Mouse (Mus musculus) liver, embryonic 12.5 days (tissue): ENCODE measurements around the gene Ccdc183. TPM values are rescaled to one million over a fixed set of nuclear protein-coding genes. Genes with fewer than 3 reads are reported as not detected.

ENCODE experiments used
- ATAC-seq: fragments of 200-750 bp; cut with Nextera tagmentation; 2 replicates; pipeline ENCODE4 v1.8.0; 2017; ENCODE audit warnings: moderate number of reproducible peaks, mild to moderate bottlenecking, moderate library complexity
- H3K27ac ChIP-seq: fragments of 300-500 bp; sonication (generic); 2 replicates; pipeline ENCODE4 v1.5.1; 2016; ENCODE audit warnings: mild to moderate bottlenecking
- H3K27me3 ChIP-seq: fragments of 300-500 bp; sonication (generic); replicated peaks from 2 replicates; pipeline ENCODE4 v1.6.1; 2016; ENCODE audit warnings: mild to moderate bottlenecking, moderate library complexity
- H3K36me3 ChIP-seq: fragments of 300-500 bp; sonication (generic); 2 replicates; pipeline ENCODE4 v1.6.1; 2016; ENCODE audit warnings: mild to moderate bottlenecking, moderate library complexity
- H3K4me1 ChIP-seq: fragments of 300-500 bp; sonication (generic); 2 replicates; pipeline ENCODE4 v1.6.1; 2016
- H3K4me2 ChIP-seq: fragments of 300-500 bp; sonication (generic); 2 replicates; pipeline ENCODE4 v1.6.1; 2016; ENCODE audit warnings: mild to moderate bottlenecking, moderate library complexity
- H3K4me3 ChIP-seq: fragments of 300-500 bp; sonication (generic); 2 replicates; pipeline ENCODE4 v1.5.1; 2016; ENCODE audit warnings: mild to moderate bottlenecking, moderate library complexity
- H3K9ac ChIP-seq: fragments of 300-500 bp; sonication (generic); 2 replicates; pipeline ENCODE4 v1.6.1; 2016; ENCODE audit warnings: mild to moderate bottlenecking, moderate library complexity
- H3K9me3 ChIP-seq: fragments of 300-500 bp; sonication (generic); replicated peaks from 2 replicates; pipeline ENCODE4 v1.6.1; 2016; ENCODE audit warnings: mild to moderate bottlenecking, moderate library complexity
- WGBS: fragments of 180-500 bp; shearing (Covaris S2); methylation state at CpG from one replicate; pipeline ENCODE4 v1.1.7; 2016; ENCODE audit not compliant: insufficient replicate concordance; 5-methylcytosine and 5-hydroxymethylcytosine counted together
- polyA plus RNA-seq: library from polyadenylated mRNA; unstranded; fragments of >200 nt; fragmentation: Nextera tagmentation; extraction: Ambion mirVana; gene quantifications from 2 replicates; pipeline ENCODE4 v1.2.1, GENCODE M21; 2016

The Ccdc183 gene
- polyA plus RNA-seq, 1 experiment from 2014 or later = 0.14 TPM

DNA sequence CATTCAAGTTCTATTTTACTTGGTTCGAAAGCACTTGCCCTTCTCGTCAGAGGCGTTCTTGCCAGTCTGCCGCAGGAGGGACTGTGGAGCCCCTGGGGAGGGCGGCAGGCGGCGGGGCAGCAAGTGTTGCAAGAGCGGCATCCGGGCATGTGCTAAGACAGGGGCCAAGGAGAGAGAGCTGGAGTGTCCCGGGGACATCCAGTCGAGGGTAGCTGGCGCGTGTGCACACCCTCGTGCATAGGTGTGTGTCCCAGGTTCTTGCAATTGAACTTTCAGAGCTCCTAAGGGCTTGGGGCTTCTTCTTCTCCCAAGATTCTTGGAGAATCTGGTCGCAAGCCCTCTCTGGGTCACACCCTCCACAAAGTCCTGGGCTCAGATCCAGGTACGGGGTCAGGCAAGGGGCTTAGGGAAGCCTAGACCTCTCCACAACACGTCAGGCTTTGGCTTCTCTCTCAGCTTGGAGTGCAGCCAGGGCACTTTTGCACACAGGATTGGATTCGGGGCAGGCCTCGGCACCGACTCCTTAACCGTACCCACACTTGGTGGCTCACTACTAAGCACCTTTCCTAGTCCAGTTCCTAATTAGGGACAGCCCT, 41.9 kb downstream of the Ccdc183 start:
- peak overlapping the region; percentile 63; the same call in 1 of the 2 replicates for H3K27ac ChIP-seq
- H3K9ac ChIP-seq = peak overlapping the region; percentile 70
- ATAC-seq = no peak
- H3K9me3 ChIP-seq = no peaks in the 10 kb centered on the region
- 22% methylated on average over 21 of the region's 21 CpGs for WGBS
- H3K4me3 ChIP-seq = peak overlapping the region; percentile 64
- H3K4me1 ChIP-seq = peaks cover 73% of the 10 kb centered on the region
- H3K4me2 ChIP-seq = peak overlapping the region; percentile 83
- H3K27me3 ChIP-seq = peaks cover 53% of the 10 kb centered on the region
- peaks cover 15% of the 10 kb centered on the region; the same call in 1 of the 2 replicates for H3K36me3 ChIP-seq

DNA sequence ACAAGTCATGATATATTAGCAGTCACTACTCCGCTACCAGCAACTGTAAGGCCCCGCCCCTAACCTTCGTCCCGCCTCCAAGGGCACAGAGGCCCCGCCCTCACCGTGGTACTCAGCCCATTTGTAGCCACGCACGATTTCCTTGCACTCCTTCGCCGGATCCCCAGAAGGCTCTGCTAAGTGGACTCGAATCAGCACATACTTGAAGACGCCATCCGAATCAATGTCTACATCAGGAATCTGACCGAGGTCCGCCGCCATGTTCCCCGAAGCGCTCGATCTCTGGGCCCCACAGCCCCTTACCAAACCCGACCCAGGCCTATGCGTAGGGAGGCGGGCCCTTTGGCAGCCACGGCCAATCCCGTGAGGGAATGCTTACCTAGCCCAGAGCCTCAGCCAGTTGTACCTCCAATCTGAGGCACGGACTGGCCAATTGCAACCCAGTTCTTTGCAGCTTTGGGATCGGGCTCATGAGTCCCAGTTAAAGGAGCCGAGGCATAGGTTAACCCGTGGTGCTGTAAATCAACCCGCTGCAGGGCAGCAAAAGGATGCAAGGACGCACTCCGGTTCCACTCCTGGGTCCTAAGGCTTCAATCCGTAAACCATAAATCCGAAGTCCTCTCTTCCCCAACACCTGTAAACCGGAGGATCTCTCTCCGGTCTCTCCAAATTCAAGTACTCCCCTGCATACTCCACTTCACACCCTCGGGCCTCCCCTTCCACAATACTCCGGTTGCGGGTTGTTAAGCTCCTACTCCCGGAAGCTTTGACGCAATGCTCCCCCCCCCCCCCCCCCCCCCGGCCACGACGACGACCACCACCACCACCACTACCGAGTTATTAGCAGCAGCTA, 42.7 kb downstream of the Ccdc183 start, which contains the start of the genes Mamdc4 and Phpt1:
Gene Mamdc4, minus strand, starts transcription at position 267 of the 853 bp plus-strand sequence.
Gene Phpt1, minus strand, starts transcription at position 646 of the 853 bp plus-strand sequence.
- Histone ChIP-seq H3K4me3 (peak within 1 kb of the TSS; percentile 64), H3K9me3 (no peaks in the 10 kb centered on the region), H3K4me2 (peak within 1 kb of the TSS; percentile 83), H3K9ac (peak within 1 kb of the TSS; percentile 70), H3K4me1 (peaks cover 67% of the 10 kb centered on the region), H3K36me3 (peaks cover 21% of the 10 kb centered on the region), H3K27ac (peak within 1 kb of the TSS; percentile 63), H3K27me3 (peaks cover 46% of the 10 kb centered on the region)
- peak; percentile 96 for ATAC-seq
- WGBS = under 1% methylated on average over 41 of the region's 45 CpGs

DNA sequence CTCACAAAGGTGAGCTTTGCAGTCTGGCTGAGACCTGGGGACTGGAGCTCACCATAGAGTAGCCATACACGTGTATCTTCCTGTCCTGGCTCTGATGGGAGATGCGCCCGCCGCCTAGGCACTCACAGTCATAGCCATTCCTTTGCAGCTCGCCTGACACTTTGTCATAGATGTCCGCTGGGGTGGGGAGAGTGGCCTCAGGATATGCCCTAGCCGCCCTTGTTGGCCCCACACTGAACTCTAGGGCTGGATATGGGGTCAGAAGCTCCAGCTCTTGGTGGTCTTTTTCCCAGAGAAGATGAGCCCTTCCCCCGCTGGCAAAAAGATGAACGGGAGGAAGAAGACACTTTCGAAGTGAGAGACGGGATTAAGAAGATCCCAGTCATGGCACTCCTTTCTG, 43.3 kb downstream of the Ccdc183 start:
- no peak for ATAC-seq
- Histone ChIP-seq H3K4me1 (peaks cover 60% of the 10 kb centered on the region), H3K9me3 (no peaks in the 10 kb centered on the region), H3K9ac (peak overlapping the region; percentile 70), H3K36me3 (peaks cover 28% of the 10 kb centered on the region), H3K4me2 (peak overlapping the region; percentile 83), H3K27me3 (peaks cover 39% of the 10 kb centered on the region), H3K27ac (peak overlapping the region; percentile 57), H3K4me3 (peak overlapping the region; percentile 64)
- 15% methylated on average over 11 of the region's 11 CpGs for WGBS

DNA sequence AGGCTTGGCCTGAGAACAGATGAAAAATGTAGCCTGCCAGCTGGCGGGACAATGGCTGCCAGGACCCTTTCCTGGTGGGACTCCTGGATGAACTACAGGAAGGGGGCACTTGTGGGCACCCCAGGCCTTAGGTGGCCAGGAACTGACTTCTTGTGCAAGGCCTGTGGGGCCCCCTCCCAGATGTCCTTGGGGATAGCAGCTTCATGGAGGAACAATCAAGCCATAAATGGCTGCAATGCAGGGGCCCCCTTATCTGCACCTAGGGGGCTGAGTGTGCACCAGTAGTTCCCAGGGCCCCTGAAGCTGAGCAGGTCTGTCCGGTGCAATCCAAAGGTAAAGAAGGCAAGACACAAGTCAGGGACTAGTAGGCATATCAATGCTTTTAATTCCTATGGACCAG, 44.4 kb downstream of the Ccdc183 start:
- H3K9me3 ChIP-seq = no peaks in the 10 kb centered on the region
- peaks cover 38% of the 10 kb centered on the region for H3K36me3 ChIP-seq
- ATAC-seq = no peak
- peaks cover 28% of the 10 kb centered on the region for H3K27me3 ChIP-seq
- peak overlapping the region; percentile 70 for H3K9ac ChIP-seq
- H3K4me3 ChIP-seq = peak overlapping the region; percentile 64; the same call in 1 of the 2 replicates
- H3K4me2 ChIP-seq = peak overlapping the region; percentile 83
- H3K27ac ChIP-seq = no peak overlapping the region
- peaks cover 55% of the 10 kb centered on the region for H3K4me1 ChIP-seq
- WGBS = 53% methylated on average over 2 of the region's 2 CpGs

DNA sequence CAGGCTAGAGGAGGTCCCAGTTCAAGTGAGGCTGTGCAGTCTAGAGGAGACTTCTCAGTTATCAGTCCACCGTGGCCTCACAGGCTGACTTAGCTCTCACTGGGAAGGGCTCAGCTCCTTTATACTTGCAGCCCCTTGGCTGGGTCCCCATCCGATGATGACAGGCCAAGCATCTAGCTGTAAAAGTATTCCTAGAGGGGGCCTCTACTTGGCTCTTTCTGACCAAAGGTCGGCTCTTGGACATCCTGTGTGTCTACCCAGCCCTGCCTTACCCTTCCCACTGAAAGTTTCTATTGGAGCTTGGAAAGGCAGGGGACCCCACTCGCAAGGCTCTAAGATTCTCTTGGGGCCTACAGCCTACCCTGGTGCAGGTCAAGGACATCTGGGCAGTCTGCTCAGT, 46.3 kb downstream of the Ccdc183 start:
- WGBS = 68% methylated on average over 4 of the region's 4 CpGs
- Histone ChIP-seq H3K4me3 (no peak overlapping the region), H3K4me2 (no peak overlapping the region), H3K9ac (no peak overlapping the region), H3K27me3 (peaks cover 10% of the 10 kb centered on the region), H3K36me3 (peaks cover 55% of the 10 kb centered on the region), H3K4me1 (peaks cover 45% of the 10 kb centered on the region), H3K9me3 (no peaks in the 10 kb centered on the region), H3K27ac (0 out of 2 replicates have a peak overlapping the region, but pooled peaks have one; percentile 7)
- ATAC-seq = no peak

DNA sequence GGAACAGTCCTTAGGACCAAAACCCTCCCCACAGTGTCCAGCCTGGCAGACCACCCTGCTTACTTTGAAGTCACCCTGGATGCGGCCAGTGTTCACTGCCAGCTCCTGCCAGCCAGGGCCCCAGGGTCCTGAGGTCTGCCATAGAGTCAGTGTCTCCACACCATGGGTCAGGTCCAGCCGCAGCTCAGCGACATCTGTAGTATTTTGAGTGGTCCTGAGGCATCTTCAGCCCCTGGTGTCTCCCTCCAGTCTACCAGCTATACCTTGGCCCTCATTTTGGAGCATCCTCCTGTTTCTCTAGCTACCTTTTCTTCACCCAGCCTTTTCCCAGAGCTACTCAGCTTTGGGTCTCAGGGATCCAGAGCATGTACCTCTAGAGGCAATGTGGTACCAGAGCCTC, 48.2 kb downstream of the Ccdc183 start:
- H3K27ac ChIP-seq = no peak overlapping the region
- H3K4me2 ChIP-seq = no peak overlapping the region
- H3K36me3 ChIP-seq = peaks cover 73% of the 10 kb centered on the region
- 75% methylated on average over 3 of the region's 3 CpGs for WGBS
- no peak for ATAC-seq
- H3K27me3 ChIP-seq = no peaks in the 10 kb centered on the region
- H3K9me3 ChIP-seq = no peaks in the 10 kb centered on the region
- H3K4me3 ChIP-seq = no peak overlapping the region
- no peak overlapping the region for H3K9ac ChIP-seq
- H3K4me1 ChIP-seq = peaks cover 33% of the 10 kb centered on the region

DNA sequence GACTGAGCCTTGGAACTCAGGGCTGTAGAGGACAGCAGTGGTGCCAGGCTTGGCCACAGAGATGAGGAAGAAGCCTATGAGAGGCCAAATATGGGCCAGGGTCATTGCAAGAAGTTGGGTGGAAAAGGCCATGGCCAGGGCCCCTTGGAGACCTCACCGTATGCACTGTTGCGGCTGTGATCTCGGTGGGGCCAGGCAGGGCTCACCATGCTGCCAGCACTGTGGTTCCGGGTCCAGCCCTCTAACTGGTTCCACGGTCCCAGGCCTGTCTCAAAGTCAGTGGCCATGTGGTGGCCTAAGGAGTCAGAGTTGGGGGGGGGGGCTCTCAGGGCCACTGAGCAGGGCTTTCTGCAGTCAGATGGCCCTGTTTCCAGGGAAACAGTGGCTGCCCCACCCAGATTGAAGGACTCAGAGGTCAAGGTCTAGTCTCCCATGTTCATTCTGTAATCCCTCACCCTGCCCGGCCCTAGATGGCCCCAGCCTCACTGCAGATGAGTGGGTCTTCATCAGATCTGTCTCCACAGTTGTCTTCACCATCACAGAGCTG, 48.9 kb downstream of the Ccdc183 start:
- 0 out of 2 replicates have a peak overlapping the region, but pooled peaks have one; percentile 30 for H3K27ac ChIP-seq

DNA sequence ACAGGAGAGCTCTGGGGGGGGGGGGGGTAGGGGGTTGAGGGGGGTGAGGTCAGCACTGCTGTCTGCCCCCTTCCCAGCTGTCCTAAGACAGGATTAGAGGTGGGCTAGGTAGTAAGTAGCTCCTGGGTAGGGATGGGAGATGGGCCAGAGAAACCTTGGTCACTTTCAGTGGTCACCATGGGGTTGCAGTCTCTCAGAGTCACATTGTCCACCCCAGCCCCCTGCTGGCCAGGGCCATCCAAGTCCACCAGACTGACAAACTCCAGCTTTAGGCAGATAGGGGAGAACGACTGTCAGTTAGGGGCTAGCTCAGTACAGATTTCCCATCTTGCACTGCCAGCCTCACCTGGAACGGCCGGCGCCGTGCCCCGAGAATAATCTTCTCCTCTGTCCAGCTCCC, 50.9 kb downstream of the Ccdc183 start:
- Histone ChIP-seq H3K36me3 (peaks cover 94% of the 10 kb centered on the region), H3K4me3 (no peak overlapping the region)
- 83% methylated on average over 6 of the region's 6 CpGs for WGBS

More for the DNA sequence above, 48.9 kb downstream of the Ccdc183 start:
- Histone ChIP-seq H3K36me3 (peaks cover 81% of the 10 kb centered on the region), H3K27me3 (no peaks in the 10 kb centered on the region), H3K4me3 (no peak overlapping the region), H3K4me2 (no peak overlapping the region), H3K9ac (no peak overlapping the region), H3K4me1 (peaks cover 25% of the 10 kb centered on the region), H3K9me3 (no peaks in the 10 kb centered on the region)
- ATAC-seq = no peak
- WGBS = 80% methylated on average over 6 of the region's 6 CpGs

DNA sequence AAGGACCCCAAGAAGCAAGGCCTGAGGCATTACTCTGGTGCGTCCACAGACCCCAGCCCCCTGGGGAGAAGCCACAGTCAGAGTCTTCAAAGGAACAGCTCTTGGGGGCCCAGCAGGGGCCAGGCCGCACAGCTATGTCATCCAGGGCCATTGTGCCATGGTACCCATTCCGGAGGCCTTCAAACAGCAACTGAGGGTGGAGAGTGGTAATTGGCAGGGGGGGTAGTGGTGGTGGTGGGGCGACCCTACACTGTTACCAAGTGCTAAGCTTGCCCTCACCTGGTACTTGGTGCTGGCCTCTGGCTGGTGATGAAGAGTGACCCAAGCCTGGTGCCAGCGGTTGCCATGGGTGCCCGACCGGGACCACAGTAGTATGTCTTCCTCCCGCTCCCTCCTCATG, 51.7 kb downstream of the Ccdc183 start:
- Histone ChIP-seq H3K4me3 (no peak overlapping the region), H3K9me3 (no peaks in the 10 kb centered on the region), H3K4me2 (no peak overlapping the region), H3K27me3 (no peaks in the 10 kb centered on the region), H3K9ac (no peak overlapping the region), H3K27ac (no peak overlapping the region), H3K36me3 (peaks cover 96% of the 10 kb centered on the region), H3K4me1 (peaks cover 9% of the 10 kb centered on the region; the same call in 1 of the 2 replicates)
- ATAC-seq = no peak
- WGBS = 84% methylated on average over 8 of the region's 8 CpGs

More for the DNA sequence above, 50.9 kb downstream of the Ccdc183 start:
- no peaks in the 10 kb centered on the region for H3K9me3 ChIP-seq
- H3K4me1 ChIP-seq = peaks cover 16% of the 10 kb centered on the region
- H3K27me3 ChIP-seq = no peaks in the 10 kb centered on the region
- no peak for ATAC-seq
- no peak overlapping the region for H3K27ac ChIP-seq
- H3K9ac ChIP-seq = no peak overlapping the region
- H3K4me2 ChIP-seq = no peak overlapping the region

DNA sequence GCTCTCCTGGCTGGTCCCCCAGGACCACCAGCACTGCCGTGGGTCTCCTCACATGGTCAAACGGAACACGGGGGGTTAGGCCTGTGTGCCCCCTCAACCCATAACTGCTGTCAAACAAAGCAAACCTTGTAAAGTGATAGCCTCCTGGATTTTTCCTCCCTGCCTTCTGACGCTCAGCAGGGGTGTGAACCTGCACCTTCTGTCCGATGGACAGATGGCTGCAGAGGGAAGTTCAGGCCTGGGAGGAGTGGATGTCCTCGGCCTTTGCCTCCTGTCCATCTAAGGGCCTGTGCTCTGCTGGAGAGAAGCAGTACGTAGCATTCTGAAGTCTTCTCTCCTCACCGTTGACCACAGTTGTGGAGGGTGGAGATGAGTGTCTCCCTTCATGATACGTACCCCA, 55.5 kb downstream of the Ccdc183 start:
- peaks cover 23% of the 10 kb centered on the region for H3K4me1 ChIP-seq
- peaks cover 76% of the 10 kb centered on the region for H3K36me3 ChIP-seq
- no peak overlapping the region for H3K4me2 ChIP-seq
- no peak overlapping the region for H3K27ac ChIP-seq
- H3K4me3 ChIP-seq = no peak overlapping the region
- no peak overlapping the region for H3K9ac ChIP-seq
- H3K9me3 ChIP-seq = no peaks in the 10 kb centered on the region
- no peak for ATAC-seq
- WGBS = 85% methylated on average over 9 of the region's 9 CpGs
- H3K27me3 ChIP-seq = no peaks in the 10 kb centered on the region

DNA sequence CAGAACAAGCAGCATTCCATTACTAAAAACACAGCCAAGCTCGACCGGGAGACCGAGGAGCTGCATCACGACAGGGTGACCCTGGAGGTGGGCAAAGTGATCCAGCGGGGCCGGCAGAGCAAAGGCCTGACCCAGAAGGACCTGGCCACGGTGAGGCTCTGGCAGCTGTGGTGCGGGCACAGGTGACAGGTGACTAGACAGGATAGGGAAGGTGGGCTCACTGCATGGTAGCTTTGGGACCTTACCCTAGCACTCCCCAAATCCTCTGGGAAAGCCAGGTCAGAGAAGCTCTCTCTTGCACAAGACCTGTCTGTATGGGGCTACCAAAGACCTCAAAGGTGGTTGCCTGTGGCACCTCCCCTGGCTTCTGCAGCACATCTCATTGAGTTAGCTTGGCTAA, 56.9 kb downstream of the Ccdc183 start:
- no peak overlapping the region for H3K27ac ChIP-seq
- no peaks in the 10 kb centered on the region for H3K9me3 ChIP-seq
- peaks cover 32% of the 10 kb centered on the region for H3K4me1 ChIP-seq
- no peak overlapping the region for H3K9ac ChIP-seq
- peaks cover 64% of the 10 kb centered on the region for H3K36me3 ChIP-seq
- H3K4me2 ChIP-seq = no peak overlapping the region
- H3K4me3 ChIP-seq = no peak overlapping the region
- WGBS = 91% methylated on average over 8 of the region's 8 CpGs
- no peaks in the 10 kb centered on the region for H3K27me3 ChIP-seq
- no peak for ATAC-seq

DNA sequence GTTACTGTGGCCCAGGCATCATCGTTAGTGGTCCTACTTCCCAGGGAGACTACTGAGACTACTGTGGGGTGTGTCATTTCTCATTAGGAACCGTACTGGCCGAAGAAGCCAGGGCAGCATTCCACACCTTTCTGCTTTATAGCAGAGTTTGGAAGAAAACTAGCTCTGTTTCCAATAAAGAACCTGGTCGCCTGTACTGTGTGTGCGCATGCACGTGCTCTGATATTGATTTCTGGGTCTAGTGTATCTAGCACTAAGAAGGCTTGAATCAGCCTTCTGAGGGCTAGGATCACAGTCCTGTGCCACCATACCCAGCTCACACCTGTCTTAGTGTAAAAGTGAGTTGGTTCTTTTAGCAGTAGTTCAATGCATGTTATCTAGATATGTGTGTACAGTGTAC, 58.7 kb downstream of the Ccdc183 start:
- Histone ChIP-seq H3K9me3 (no peaks in the 10 kb centered on the region), H3K4me1 (peaks cover 32% of the 10 kb centered on the region), H3K4me2 (peak overlapping the region; percentile 81), H3K9ac (peak overlapping the region; percentile 95), H3K27ac (no peak overlapping the region; the same call in 1 of the 2 replicates), H3K4me3 (peak overlapping the region; percentile 92), H3K27me3 (no peaks in the 10 kb centered on the region), H3K36me3 (peaks cover 47% of the 10 kb centered on the region)
- ATAC-seq = no peak
- 69% methylated on average over 6 of the region's 6 CpGs for WGBS
